Mouse (Mus musculus) heart, embryonic 12.5 days (tissue): ENCODE results near the gene Rsph1. TPM values are rescaled to one million over a fixed set of nuclear protein-coding genes. Genes with fewer than 3 reads are reported as not detected.

Source experiments
- ATAC-seq: fragments of 200-750 bp; cut with Nextera tagmentation; 2 replicates; pipeline ENCODE4 v1.8.0; 2017; ENCODE audit warnings: moderate TSS enrichment, moderate library complexity; ENCODE audit not compliant: insufficient number of reproducible peaks, low FRiP score
- H3K27ac ChIP-seq: fragments of 300-500 bp; sonication (generic); 2 replicates; pipeline ENCODE4 v1.5.1; 2016; ENCODE audit warnings: mild to moderate bottlenecking, moderate library complexity; ENCODE audit not compliant: poor library complexity, severe bottlenecking
- H3K27me3 ChIP-seq: fragments of 300-500 bp; sonication (generic); replicated peaks from 2 replicates; pipeline ENCODE4 v1.6.1; 2016; ENCODE audit warnings: mild to moderate bottlenecking, moderate library complexity
- H3K36me3 ChIP-seq: fragments of 300-500 bp; sonication (generic); 2 replicates; pipeline ENCODE4 v1.6.1; 2016; ENCODE audit warnings: mild to moderate bottlenecking, moderate library complexity
- H3K4me1 ChIP-seq: fragments of 300-500 bp; sonication (generic); replicated peaks from 2 replicates; pipeline ENCODE4 v1.6.1; 2016; ENCODE audit warnings: mild to moderate bottlenecking
- H3K4me2 ChIP-seq: fragments of 300-500 bp; sonication (generic); 2 replicates; pipeline ENCODE4 v1.6.1; 2016; ENCODE audit warnings: mild to moderate bottlenecking, moderate library complexity
- H3K4me3 ChIP-seq: fragments of 300-500 bp; sonication (generic); 2 replicates; pipeline ENCODE4 v1.5.1; 2016; ENCODE audit warnings: mild to moderate bottlenecking
- H3K9ac ChIP-seq: fragments of 300-500 bp; sonication (generic); 2 replicates; pipeline ENCODE4 v1.6.1; 2016; ENCODE audit warnings: mild to moderate bottlenecking, moderate library complexity
- H3K9me3 ChIP-seq: fragments of 300-500 bp; sonication (generic); replicated peaks from 2 replicates; pipeline ENCODE4 v1.6.1; 2016; ENCODE audit warnings: mild to moderate bottlenecking, moderate library complexity
- WGBS: fragments of 180-500 bp; shearing (Covaris S2); methylation state at CpG from one replicate; pipeline ENCODE4 v1.1.7; 2016; 5-methylcytosine and 5-hydroxymethylcytosine counted together
- polyA plus RNA-seq: library from polyadenylated mRNA; unstranded; fragments of >200 nt; fragmentation: Nextera tagmentation; extraction: Ambion mirVana; gene quantifications from 2 replicates; pipeline ENCODE4 v1.2.1, GENCODE M21; 2016

The Rsph1 gene
- polyA plus RNA-seq, 1 experiment from 2014 or later = 1.6 TPM

DNA sequence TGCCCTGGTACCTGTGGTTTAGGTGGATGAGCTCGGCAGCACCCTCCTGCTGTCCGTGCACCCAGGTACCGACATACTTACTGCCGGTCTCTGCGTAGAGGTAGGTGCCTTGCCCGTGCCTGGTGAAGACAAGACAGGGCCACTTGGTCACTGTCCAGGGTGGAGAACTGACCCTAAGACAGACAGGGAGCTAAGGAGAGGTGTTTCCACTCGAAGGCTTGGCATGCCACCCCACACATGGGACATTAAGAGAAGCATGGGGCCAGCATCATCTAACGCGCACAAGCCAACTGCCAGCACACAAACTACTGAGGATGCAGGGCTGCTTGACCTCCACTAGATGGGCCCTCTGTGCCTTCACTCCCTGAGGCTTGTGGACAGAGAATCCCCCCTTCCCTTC, 11.4 kb downstream of the Rsph1 start:
- 86% methylated on average over 9 of the region's 9 CpGs for WGBS
- no peak for ATAC-seq
- no peak overlapping the region for H3K4me3 ChIP-seq
- H3K9ac ChIP-seq = no peak overlapping the region
- no peaks in the 10 kb centered on the region; the same call in 1 of the 2 replicates for H3K9me3 ChIP-seq
- H3K27me3 ChIP-seq = no peaks in the 10 kb centered on the region
- no peak overlapping the region for H3K4me2 ChIP-seq
- H3K4me1 ChIP-seq = peaks cover 3% of the 10 kb centered on the region
- H3K27ac ChIP-seq = no peak overlapping the region
- H3K36me3 ChIP-seq = no peaks in the 10 kb centered on the region

DNA sequence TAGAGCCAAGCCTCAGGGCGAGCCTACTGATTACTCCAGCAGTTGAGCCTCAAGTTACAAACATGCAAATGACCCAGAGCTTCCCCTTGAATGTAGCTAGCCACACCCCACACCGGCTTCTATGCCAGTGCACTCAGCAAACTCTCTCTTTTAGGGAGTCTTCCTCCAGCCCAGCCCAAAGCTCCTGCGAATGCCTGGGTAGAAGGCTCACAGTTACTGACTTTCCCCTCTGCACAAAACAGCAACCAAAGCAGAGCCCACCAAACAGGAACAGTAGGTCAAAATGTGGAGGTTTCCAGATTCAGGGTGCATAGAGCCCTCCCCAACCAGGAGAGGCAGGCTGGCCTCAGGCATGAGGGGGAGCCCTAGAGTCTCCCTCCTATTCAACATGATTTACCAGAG, 12.0 kb downstream of the Rsph1 start:
- H3K27ac ChIP-seq = no peak overlapping the region
- no peaks in the 10 kb centered on the region; the same call in 1 of the 2 replicates for H3K9me3 ChIP-seq
- H3K9ac ChIP-seq = no peak overlapping the region
- 18% methylated on average over 3 of the region's 3 CpGs for WGBS
- H3K27me3 ChIP-seq = no peaks in the 10 kb centered on the region
- H3K36me3 ChIP-seq = no peaks in the 10 kb centered on the region
- no peak for ATAC-seq
- no peak overlapping the region for H3K4me2 ChIP-seq
- no peaks in the 10 kb centered on the region for H3K4me1 ChIP-seq
- no peak overlapping the region for H3K4me3 ChIP-seq

DNA sequence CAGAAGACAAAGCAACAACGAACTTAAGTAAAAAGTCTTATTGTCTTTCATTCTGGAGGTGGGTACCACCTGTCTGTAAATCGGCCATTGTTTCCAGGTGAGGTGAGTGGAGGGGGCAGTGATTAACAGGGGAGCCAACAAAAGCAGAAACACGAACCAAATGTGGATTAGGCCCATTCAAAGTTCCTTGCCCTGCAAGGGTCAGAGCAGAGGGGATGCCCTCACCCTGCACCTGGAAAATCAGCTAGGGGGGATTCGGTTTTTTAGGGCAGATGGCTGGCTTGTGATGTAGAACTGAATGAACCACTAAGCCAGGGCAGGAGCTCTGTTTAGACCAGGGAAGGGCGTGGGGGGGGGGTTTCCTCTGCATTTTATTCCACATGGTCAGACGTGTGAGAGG, 12.8 kb downstream of the Rsph1 start:
- Histone ChIP-seq H3K4me1 (no peaks in the 10 kb centered on the region), H3K27ac (no peak overlapping the region), H3K4me3 (no peak overlapping the region), H3K9me3 (no peaks in the 10 kb centered on the region; the same call in 1 of the 2 replicates), H3K27me3 (no peaks in the 10 kb centered on the region), H3K36me3 (no peaks in the 10 kb centered on the region), H3K4me2 (no peak overlapping the region), H3K9ac (no peak overlapping the region)
- 62% methylated on average over 6 of the region's 6 CpGs for WGBS
- ATAC-seq = no peak

DNA sequence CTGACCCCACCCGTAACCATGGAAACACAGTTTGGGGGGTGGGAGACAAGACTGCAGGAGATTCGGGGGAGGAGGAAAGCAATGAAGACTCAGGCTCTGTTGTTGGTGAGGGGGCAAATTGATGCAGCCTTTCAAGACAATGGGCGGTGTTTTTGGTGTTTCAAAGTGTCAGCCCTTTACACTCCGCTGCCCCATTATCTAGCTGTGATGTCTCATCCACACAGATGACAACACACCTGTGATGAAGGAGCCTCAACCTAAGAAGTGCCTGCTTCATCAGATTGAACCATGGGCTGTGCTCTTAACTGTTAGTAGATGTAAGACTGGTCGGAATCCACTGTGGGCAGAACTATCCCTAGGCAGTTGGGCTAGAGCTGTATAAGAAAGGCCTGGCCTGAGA, 13.4 kb downstream of the Rsph1 start:
- WGBS = 90% methylated on average over 5 of the region's 5 CpGs
- Histone ChIP-seq H3K27ac (no peak overlapping the region), H3K4me1 (no peaks in the 10 kb centered on the region), H3K36me3 (no peaks in the 10 kb centered on the region), H3K9ac (no peak overlapping the region), H3K27me3 (no peaks in the 10 kb centered on the region), H3K9me3 (no peaks in the 10 kb centered on the region; the same call in 1 of the 2 replicates), H3K4me3 (no peak overlapping the region), H3K4me2 (no peak overlapping the region)
- ATAC-seq = no peak

DNA sequence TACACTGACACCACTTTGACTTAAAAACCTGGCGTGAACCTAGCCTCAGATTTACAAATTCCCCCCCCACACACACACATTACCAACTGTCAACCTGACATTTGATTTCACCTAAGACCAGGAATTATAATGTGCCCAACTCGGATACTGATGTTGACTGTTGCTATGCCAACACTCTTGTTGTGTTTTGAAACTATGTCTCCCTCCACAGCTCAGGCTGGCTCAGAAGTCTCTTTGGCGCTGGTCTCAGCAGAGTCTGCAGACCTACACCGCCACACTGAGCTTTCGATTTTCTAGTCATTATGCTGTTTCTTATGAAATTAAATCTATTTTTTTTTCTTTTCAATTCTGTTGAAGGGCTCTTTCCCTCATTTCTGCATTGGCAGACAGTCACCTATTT, 14.5 kb downstream of the Rsph1 start:
- Histone ChIP-seq H3K36me3 (no peaks in the 10 kb centered on the region), H3K4me3 (no peak overlapping the region), H3K27me3 (no peaks in the 10 kb centered on the region), H3K9ac (no peak overlapping the region), H3K9me3 (no peaks in the 10 kb centered on the region; the same call in 1 of the 2 replicates), H3K4me1 (no peaks in the 10 kb centered on the region), H3K27ac (no peak overlapping the region), H3K4me2 (no peak overlapping the region)
- 57% methylated on average over 5 of the region's 5 CpGs for WGBS
- ATAC-seq = no peak

DNA sequence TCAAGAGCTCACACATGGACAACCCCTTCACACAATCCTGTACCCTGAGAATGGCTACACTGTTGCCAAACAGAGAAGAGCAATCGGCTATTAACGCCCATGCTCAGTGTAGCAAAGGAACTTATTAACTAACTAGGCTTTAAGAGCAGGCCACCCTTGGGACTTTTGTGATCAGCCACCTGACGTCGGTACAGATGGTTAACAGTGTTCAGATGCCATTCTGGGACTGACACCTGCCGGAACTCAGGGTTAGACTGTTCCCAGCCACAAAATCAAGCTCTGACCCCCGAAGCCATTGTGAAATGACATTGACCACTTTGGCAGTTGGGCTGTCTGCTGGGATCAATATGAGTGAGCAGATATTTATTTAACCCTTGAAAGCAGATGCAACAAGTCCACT, 15.8 kb downstream of the Rsph1 start:
- no peaks in the 10 kb centered on the region; the same call in 1 of the 2 replicates for H3K9me3 ChIP-seq
- 86% methylated on average over 6 of the region's 6 CpGs for WGBS
- H3K9ac ChIP-seq = no peak overlapping the region
- H3K4me3 ChIP-seq = no peak overlapping the region
- no peak overlapping the region for H3K4me2 ChIP-seq
- ATAC-seq = no peak
- no peak overlapping the region for H3K27ac ChIP-seq
- no peaks in the 10 kb centered on the region for H3K27me3 ChIP-seq
- no peaks in the 10 kb centered on the region for H3K4me1 ChIP-seq
- no peaks in the 10 kb centered on the region for H3K36me3 ChIP-seq

DNA sequence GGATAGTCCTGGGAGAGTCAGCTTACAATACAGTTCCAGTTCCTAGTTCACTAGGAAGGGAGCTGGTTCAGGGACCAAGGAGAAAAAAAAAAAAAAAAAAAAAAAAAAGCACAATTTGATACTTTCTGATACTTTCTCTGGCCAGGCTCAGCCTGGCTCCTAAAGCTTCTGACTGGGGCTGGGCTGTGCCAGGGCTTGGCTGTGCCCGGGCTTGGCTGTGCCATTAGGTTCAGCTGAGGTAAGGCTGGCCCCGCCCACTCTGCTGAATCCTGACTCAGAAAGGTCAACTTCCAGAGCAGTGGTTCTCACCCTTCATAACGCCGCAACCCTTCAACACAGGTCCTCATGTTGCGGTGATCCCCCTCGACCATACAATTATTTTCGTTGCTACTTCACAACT, 16.8 kb downstream of the Rsph1 start:
- no peak overlapping the region for H3K4me3 ChIP-seq
- no peaks in the 10 kb centered on the region for H3K4me1 ChIP-seq
- no peak for ATAC-seq
- H3K4me2 ChIP-seq = no peak overlapping the region
- H3K27ac ChIP-seq = no peak overlapping the region
- no peaks in the 10 kb centered on the region for H3K27me3 ChIP-seq
- WGBS = 78% methylated on average over 7 of the region's 7 CpGs
- H3K36me3 ChIP-seq = no peaks in the 10 kb centered on the region
- no peak overlapping the region for H3K9ac ChIP-seq
- H3K9me3 ChIP-seq = no peaks in the 10 kb centered on the region; the same call in 1 of the 2 replicates

DNA sequence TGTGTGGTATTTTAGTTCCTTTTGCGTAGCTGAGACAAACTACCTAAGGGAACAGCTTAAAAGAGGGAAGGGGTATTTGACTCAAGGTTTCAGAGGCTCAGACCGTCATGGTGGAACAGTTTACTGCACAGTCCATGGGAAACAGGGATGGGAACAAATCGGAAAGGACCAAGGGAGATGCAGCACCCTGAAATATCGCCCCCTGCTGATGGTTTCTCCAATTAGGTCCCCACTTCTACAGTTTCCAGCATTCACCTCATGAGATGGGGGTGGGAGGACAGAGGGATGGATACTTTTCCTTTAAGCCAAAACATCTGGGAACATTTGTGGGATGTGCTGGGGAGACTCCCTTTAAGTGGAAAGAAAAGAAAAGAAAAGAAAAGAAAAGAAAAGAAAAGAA, 17.4 kb downstream of the Rsph1 start:
- no peak overlapping the region for H3K4me2 ChIP-seq
- H3K4me3 ChIP-seq = no peak overlapping the region
- no peaks in the 10 kb centered on the region for H3K4me1 ChIP-seq
- H3K27me3 ChIP-seq = no peaks in the 10 kb centered on the region
- no peak overlapping the region for H3K9ac ChIP-seq
- 65% methylated on average over 4 of the region's 4 CpGs for WGBS
- ATAC-seq = no peak
- H3K36me3 ChIP-seq = no peaks in the 10 kb centered on the region
- H3K9me3 ChIP-seq = no peaks in the 10 kb centered on the region; the same call in 1 of the 2 replicates
- no peak overlapping the region for H3K27ac ChIP-seq

DNA sequence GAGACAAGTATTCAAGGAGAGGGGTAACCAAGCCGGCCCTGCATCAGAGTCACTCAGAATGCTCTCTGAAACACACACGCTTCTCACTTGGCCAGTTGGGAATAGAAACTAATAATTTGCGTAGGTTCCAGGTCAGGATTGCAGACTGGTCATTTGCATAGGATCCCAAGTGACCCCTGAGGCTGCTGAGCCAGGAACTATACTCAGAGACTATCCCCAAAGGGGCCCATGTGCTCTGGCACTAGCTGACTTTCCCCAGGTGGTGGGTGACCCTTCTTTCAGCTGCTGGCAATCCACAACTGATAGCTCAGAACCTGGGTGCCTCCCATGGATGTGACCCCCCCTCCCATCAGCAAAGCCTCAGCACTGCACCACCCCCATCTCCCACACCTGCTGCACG, 18.0 kb downstream of the Rsph1 start:
- 0 out of 2 replicates have a peak, but pooled peaks cover 3% of the 10 kb centered on the region for H3K27me3 ChIP-seq
- H3K9me3 ChIP-seq = no peaks in the 10 kb centered on the region; the same call in 1 of the 2 replicates
- H3K4me2 ChIP-seq = no peak overlapping the region
- H3K4me3 ChIP-seq = no peak overlapping the region
- 74% methylated on average over 4 of the region's 4 CpGs for WGBS
- H3K9ac ChIP-seq = no peak overlapping the region
- H3K4me1 ChIP-seq = no peaks in the 10 kb centered on the region
- no peak for ATAC-seq
- no peaks in the 10 kb centered on the region for H3K36me3 ChIP-seq
- H3K27ac ChIP-seq = no peak overlapping the region

DNA sequence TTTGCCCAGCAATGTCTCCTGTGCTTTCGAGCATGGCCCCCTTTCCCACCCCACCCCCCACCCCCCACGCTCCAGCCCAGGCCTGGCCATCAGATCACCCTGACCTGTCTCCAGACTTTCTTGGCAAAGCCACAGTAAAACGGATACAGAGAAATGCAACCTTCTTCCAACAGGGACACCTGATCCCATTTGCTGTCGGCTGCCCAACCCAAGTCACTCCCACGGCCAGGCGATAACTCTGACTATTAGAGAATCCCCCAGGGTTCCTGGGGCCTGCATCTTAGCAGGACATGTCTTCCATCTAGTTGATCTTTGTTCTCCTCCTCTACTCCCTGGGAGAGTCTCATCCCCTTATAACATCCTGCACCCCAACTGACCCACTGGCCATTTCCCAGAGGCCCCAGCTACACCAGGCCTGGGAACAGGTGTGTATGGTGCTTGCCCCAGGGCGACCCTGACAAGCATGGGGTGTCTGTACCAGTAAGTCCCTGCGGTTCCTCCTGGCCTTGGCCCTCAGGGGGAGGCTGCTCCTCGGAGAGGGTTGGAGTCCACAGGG, 18.8 kb downstream of the Rsph1 start:
- 76% methylated on average over 9 of the region's 9 CpGs for WGBS
- Histone ChIP-seq H3K36me3 (no peaks in the 10 kb centered on the region), H3K4me2 (no peak overlapping the region), H3K27me3 (0 out of 2 replicates have a peak, but pooled peaks cover 7% of the 10 kb centered on the region), H3K4me3 (no peak overlapping the region), H3K27ac (no peak overlapping the region), H3K9me3 (no peaks in the 10 kb centered on the region), H3K4me1 (no peaks in the 10 kb centered on the region), H3K9ac (no peak overlapping the region)
- no peak for ATAC-seq

DNA sequence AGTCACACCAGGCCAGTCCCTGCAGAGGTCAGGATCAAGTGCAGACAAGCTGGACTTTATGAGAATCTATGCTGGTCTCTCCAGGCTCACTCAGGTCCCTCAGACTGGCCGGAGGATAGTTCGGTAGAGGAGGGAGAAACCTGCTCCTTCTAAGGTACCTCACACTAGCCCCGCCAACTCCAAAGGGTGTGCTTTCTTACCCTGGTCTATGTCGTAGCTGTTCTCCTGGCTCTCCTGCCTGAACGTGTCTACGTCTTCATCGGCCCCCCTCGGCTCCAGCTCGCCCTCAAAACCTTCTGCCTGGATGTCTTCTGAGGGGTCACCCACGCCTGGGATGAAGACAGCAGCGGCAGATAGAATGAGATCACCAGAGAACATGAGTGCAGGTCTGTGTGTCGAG, 19.3 kb downstream of the Rsph1 start:
- H3K27ac ChIP-seq = no peak overlapping the region
- H3K4me3 ChIP-seq = no peak overlapping the region
- no peaks in the 10 kb centered on the region for H3K9me3 ChIP-seq
- H3K36me3 ChIP-seq = no peaks in the 10 kb centered on the region
- 83% methylated on average over 12 of the region's 12 CpGs for WGBS
- 0 out of 2 replicates have a peak, but pooled peaks cover 7% of the 10 kb centered on the region for H3K27me3 ChIP-seq
- no peaks in the 10 kb centered on the region for H3K4me1 ChIP-seq
- no peak overlapping the region for H3K9ac ChIP-seq
- no peak overlapping the region for H3K4me2 ChIP-seq
- no peak for ATAC-seq

DNA sequence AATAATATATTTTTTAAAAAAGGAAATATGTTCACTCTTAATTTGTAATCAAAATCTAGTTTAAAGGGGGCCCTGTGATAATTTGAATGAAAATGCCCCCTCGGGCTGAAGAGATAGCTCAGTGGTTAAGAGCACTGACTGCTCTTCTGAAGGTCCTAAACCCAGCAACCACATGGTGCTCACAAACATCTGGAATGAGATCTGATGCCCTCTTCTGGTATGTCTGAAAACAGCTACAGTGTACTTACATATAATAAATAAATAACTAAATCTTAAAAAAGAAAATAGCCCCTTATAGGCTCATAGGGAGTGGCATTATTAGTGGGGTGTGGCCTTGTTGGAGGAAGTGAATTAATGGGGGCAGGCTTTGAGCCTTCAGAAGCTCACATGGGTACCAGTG, 20.0 kb downstream of the Rsph1 start:
- H3K4me1 ChIP-seq = no peaks in the 10 kb centered on the region
- H3K27ac ChIP-seq = no peak overlapping the region
- ATAC-seq = no peak
- no peak overlapping the region for H3K9ac ChIP-seq
- 0 out of 2 replicates have a peak, but pooled peaks cover 7% of the 10 kb centered on the region for H3K27me3 ChIP-seq
- no peaks in the 10 kb centered on the region for H3K9me3 ChIP-seq
- no peak overlapping the region for H3K4me2 ChIP-seq
- no peaks in the 10 kb centered on the region for H3K36me3 ChIP-seq
- no peak overlapping the region for H3K4me3 ChIP-seq
- WGBS = 78% methylated on average over 1 of the region's 1 CpGs
